Mouse (Mus musculus): ENCODE measurements around the gene Syngr3.

- TF ChIP-seq ZC3H11A (IDR thresholded peaks at IDR 0.05; ENCODE audit: borderline replicate concordance, low read depth, low read length) = no peak
- TF ChIP-seq CHD2 (IDR thresholded peaks at IDR 0.05; ENCODE audit: low read depth, low read length) = no peak
Measured at GRCm38 (mm10) chr17:24707801-24708425, 18.2 kb upstream of the Syngr3 start.
